Mouse (Mus musculus): ENCODE results near the gene BC067074. TPM values are rescaled to one million over a fixed set of nuclear protein-coding genes. Genes with fewer than 3 reads are reported as not detected.

The BC067074 gene
- 0.30 TPM in 1 of 2 replicates, not detected in the other for polyA plus RNA-seq (2012; ENCODE audit: low replicate concordance)

DNA sequence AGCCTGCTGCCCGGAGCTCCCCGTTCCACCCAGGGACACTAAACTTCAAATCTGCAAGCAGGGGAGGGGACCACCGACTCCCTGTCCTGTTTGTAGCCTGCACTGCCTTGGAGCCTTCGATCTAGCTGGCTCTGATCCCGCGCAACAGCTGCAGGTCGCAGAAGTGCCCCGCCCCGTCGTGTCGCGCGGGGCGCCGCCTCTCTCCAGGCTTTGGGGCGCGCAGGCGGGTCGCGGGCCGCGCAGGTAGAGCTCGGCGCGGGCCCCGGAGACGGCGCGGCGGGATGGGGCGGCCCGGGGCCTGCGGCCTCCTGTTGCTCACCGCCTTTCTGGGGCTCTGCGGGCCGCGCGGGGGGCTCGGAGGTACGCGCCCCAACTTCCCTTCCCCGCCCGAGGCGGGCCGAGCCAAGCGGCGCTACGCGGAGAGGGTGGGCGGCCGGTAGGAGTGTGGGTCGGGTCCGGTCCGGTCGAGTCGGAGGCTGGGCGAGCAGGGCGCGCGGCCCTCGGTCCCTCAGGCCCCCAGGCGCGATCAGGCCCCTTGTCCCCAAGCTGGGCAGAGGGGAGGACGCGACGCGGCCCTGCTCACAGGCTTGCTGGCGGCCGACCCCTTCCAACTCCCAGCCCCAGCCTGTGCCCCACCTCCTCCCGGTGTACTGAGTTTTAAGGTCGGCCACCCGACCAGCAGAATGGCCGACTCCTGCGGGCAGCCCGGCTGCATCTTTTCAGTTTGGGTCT is at the start of gene BC067074:
BC067074 (plus strand) TSS at position 185 of the 732 bp plus-strand sequence.

Other genes starting within 250 kb of the BC067074 start
- gene Gpx8, start 246.7 kb upstream of the BC067074 start, polyA plus RNA-seq (2012; ENCODE audit: low replicate concordance), result 0.23 TPM in 1 of 2 replicates, not detected in the other
- 3.2 TPM in 1 of 2 replicates, not detected in the other for gene Gzma, start 192.2 kb upstream of the BC067074 start, polyA plus RNA-seq (2012; ENCODE audit: low replicate concordance)
- 0.34 TPM in 1 of 2 replicates, not detected in the other for gene Esm1, start 83.5 kb upstream of the BC067074 start, polyA plus RNA-seq (2012; ENCODE audit: low replicate concordance)
- not detected in 2 replicates for gene Gzmk, start 67.3 kb upstream of the BC067074 start, polyA plus RNA-seq (2012; ENCODE audit: low replicate concordance)